Mouse (Mus musculus): ENCODE measurements around the gene Tmem178b. TPM values are rescaled to one million over a fixed set of nuclear protein-coding genes. Genes with fewer than 3 reads are reported as not detected.

Tmem178b gene
- polyA plus RNA-seq, 1 experiment from 2014 or later = 32.4 TPM

GRCm38 (mm10) chr6:40235793-40236470 is 362.9 kb downstream of the Tmem178b start:
- Histone ChIP-seq H3K9me3 (replicated peaks) (no peaks in the 10 kb centered on the region), H3K27ac (replicated peaks) (no peak overlapping the region), H3K27me3 (replicated peaks) (no peaks in the 10 kb centered on the region), H3K4me1 (peaks cover 13% of the 10 kb centered on the region), H3K36me3 (no peaks in the 10 kb centered on the region), H3K4me2 (no peak overlapping the region), H3K4me3 (replicated peaks) (no peak overlapping the region), H3K9ac (replicated peaks) (no peak overlapping the region)
- ATAC-seq (ENCODE audit: low FRiP score) = no peak
- 42% methylated on average over 10 of the region's 10 CpGs for WGBS

DNA sequence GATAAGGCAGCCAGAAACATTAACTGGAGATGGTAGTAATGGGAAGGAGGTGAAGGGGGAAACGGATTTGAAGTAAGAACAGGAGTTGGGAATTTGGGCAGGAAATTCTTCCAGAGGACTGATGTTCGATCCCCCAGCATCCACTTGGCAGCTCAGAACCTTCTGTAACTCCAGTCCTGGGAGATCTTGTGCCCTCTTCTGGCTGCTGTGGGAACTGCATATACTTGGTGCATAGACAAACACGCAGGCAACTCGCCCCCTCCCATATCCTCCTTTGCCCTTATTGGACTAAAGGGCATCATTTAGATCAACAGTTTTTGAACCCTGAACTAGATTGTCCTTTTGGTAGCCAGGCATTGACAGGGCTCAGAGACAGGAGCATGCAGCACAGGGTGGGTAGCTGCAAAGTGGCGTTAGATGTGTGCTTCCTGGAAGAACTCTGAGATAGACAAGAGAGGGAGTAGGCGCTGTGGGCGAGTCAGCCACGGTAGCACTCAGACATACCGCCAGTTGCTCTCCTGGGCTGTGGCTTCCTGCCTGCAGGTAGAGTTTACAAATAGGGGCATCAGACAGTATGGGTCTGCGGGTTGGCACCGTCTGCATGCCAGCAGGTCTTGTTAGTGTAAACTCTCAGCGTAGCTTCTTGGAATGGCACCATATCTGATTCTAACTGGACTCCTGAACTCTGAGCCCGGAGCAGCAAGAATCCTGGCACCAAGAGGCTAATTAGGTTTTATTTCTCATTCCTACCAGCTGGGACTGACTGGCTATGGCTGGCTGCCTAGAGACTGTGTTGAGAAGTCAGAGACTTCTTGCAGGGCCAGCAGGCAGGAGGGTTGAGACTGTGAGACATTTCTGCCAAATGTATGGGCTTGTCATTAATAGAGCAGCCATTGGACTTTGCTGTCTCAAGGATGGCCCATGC is 364.0 kb downstream of the Tmem178b start:
- Histone ChIP-seq H3K4me1 (peaks cover 13% of the 10 kb centered on the region), H3K9ac (replicated peaks) (no peak overlapping the region), H3K4me2 (no peak overlapping the region), H3K27me3 (replicated peaks) (no peaks in the 10 kb centered on the region), H3K36me3 (no peaks in the 10 kb centered on the region), H3K27ac (replicated peaks) (no peak overlapping the region), H3K4me3 (replicated peaks) (no peak overlapping the region), H3K9me3 (replicated peaks) (no peaks in the 10 kb centered on the region)
- WGBS = 68% methylated on average over 13 of the region's 13 CpGs
- ATAC-seq (ENCODE audit: low FRiP score) = no peak

DNA sequence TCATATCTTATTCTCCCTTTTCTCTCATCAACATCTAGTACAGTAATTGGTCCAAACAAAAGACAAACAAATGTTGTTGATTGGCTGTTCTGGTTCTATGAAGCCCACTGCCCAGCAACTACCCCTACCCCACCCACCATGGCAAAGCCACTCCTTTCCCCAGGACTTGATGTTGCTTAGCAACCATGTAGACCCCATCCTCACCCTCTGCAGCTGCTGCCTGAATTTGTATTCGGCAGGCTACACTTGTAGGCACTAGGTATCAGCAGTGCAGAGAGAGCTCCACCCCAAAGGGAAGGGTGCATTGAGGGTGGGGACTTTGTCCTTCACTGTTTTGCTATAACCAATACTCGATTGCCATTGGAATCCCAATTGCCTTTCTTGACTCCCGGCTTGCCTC is 365.8 kb downstream of the Tmem178b start:
- H3K27me3 ChIP-seq (replicated peaks) = no peaks in the 10 kb centered on the region
- no peak overlapping the region for H3K9ac ChIP-seq (replicated peaks)
- no peak overlapping the region for H3K27ac ChIP-seq (replicated peaks)
- no peak overlapping the region for H3K4me3 ChIP-seq (replicated peaks)
- ATAC-seq (ENCODE audit: low FRiP score) = no peak
- H3K4me2 ChIP-seq = no peak overlapping the region
- H3K9me3 ChIP-seq (replicated peaks) = no peaks in the 10 kb centered on the region
- WGBS = 65% methylated on average over 3 of the region's 3 CpGs
- H3K4me1 ChIP-seq = peaks cover 9% of the 10 kb centered on the region
- no peaks in the 10 kb centered on the region for H3K36me3 ChIP-seq

- H3K27me3 ChIP-seq (replicated peaks) = no peaks in the 10 kb centered on the region
- no peaks in the 10 kb centered on the region for H3K36me3 ChIP-seq
- H3K9me3 ChIP-seq (replicated peaks) = no peaks in the 10 kb centered on the region
- no peak overlapping the region for H3K4me3 ChIP-seq (replicated peaks)
- WGBS = 82% methylated on average over 2 of the region's 2 CpGs
- H3K4me1 ChIP-seq = no peaks in the 10 kb centered on the region; the same call in 1 of the 2 replicates
- no peak overlapping the region for H3K4me2 ChIP-seq
- no peak overlapping the region for H3K9ac ChIP-seq (replicated peaks)
- no peak overlapping the region for H3K27ac ChIP-seq (replicated peaks)
- ATAC-seq (ENCODE audit: low FRiP score) = no peak
Observed at GRCm38 (mm10) chr6:40240671-40241070, 367.6 kb downstream of the Tmem178b start.

GRCm38 (mm10) chr6:40247398-40247946 is 374.4 kb downstream of the Tmem178b start:
- Histone ChIP-seq H3K27me3 (replicated peaks) (no peaks in the 10 kb centered on the region), H3K27ac (replicated peaks) (no peak overlapping the region), H3K9ac (replicated peaks) (no peak overlapping the region), H3K4me3 (replicated peaks) (no peak overlapping the region), H3K9me3 (replicated peaks) (no peaks in the 10 kb centered on the region), H3K4me1 (no peaks in the 10 kb centered on the region), H3K4me2 (no peak overlapping the region), H3K36me3 (0 out of 2 replicates have a peak, but pooled peaks cover 3% of the 10 kb centered on the region)
- ATAC-seq (ENCODE audit: low FRiP score) = no peak
- WGBS = 88% methylated on average over 17 of the region's 17 CpGs

GRCm38 (mm10) chr6:40249939-40250338 is 376.9 kb downstream of the Tmem178b start:
- Histone ChIP-seq H3K36me3 (0 out of 2 replicates have a peak, but pooled peaks cover 3% of the 10 kb centered on the region), H3K4me2 (no peak overlapping the region), H3K9me3 (replicated peaks) (no peaks in the 10 kb centered on the region), H3K27ac (replicated peaks) (no peak overlapping the region), H3K4me1 (no peaks in the 10 kb centered on the region), H3K27me3 (replicated peaks) (no peaks in the 10 kb centered on the region), H3K9ac (replicated peaks) (no peak overlapping the region), H3K4me3 (replicated peaks) (no peak overlapping the region)
- no peak for ATAC-seq (ENCODE audit: low FRiP score)

GRCm38 (mm10) chr6:40263687-40264086 is 390.6 kb downstream of the Tmem178b start:
- Histone ChIP-seq H3K36me3 (no peaks in the 10 kb centered on the region), H3K4me1 (no peaks in the 10 kb centered on the region), H3K4me2 (no peak overlapping the region), H3K9ac (replicated peaks) (no peak overlapping the region), H3K4me3 (replicated peaks) (no peak overlapping the region), H3K27me3 (replicated peaks) (no peaks in the 10 kb centered on the region), H3K9me3 (replicated peaks) (no peaks in the 10 kb centered on the region), H3K27ac (replicated peaks) (no peak overlapping the region)
- ATAC-seq (ENCODE audit: low FRiP score) = no peak
- 97% methylated on average over 1 of the region's 1 CpGs for WGBS

DNA sequence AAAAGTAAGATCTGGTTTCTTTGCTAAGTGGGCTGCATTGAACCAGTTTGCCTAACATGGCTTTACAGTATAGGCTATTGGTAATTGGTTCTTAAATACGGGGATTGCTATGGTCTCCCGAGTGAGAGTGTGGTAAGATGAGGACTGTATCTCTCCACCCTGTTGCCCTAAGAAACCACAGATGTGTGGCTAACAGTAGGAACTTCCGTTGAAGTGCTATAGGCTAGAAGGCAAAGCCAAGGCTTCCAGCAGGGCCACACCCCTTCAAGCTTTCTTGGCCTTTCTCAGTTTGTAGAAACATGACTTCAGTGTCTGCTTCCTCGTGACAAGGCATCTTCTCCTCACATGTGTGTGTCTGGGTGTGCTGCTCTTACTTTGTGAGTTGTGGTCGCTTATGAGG is 427.6 kb downstream of the Tmem178b start:
- Histone ChIP-seq H3K9ac (replicated peaks) (no peak overlapping the region), H3K4me3 (replicated peaks) (no peak overlapping the region), H3K4me2 (no peak overlapping the region), H3K4me1 (0 out of 2 replicates have a peak, but pooled peaks cover 3% of the 10 kb centered on the region), H3K9me3 (replicated peaks) (no peaks in the 10 kb centered on the region), H3K27ac (replicated peaks) (no peak overlapping the region), H3K27me3 (replicated peaks) (no peaks in the 10 kb centered on the region), H3K36me3 (no peaks in the 10 kb centered on the region)
- ATAC-seq (ENCODE audit: low FRiP score) = no peak
- WGBS = 81% methylated on average over 5 of the region's 5 CpGs

- Histone ChIP-seq H3K9ac (replicated peaks) (no peak overlapping the region), H3K4me1 (0 out of 2 replicates have a peak, but pooled peaks cover 3% of the 10 kb centered on the region), H3K27me3 (replicated peaks) (no peaks in the 10 kb centered on the region), H3K4me2 (no peak overlapping the region), H3K4me3 (replicated peaks) (no peak overlapping the region), H3K36me3 (no peaks in the 10 kb centered on the region), H3K9me3 (replicated peaks) (no peaks in the 10 kb centered on the region), H3K27ac (replicated peaks) (no peak overlapping the region)
- 16% methylated on average over 6 of the region's 6 CpGs for WGBS
- ATAC-seq (ENCODE audit: low FRiP score) = peak; percentile 76
Observed at GRCm38 (mm10) chr6:40303379-40303778, 430.3 kb downstream of the Tmem178b start.
